Mouse (Mus musculus): Measurements from ENCODE around the gene 1600002K03Rik. TPM values are rescaled to one million over a fixed set of nuclear protein-coding genes. Genes with fewer than 3 reads are reported as not detected.
A peak's percentile ranks its signal among the peaks of the same experiment; 100 is the strongest.
"Not testable (repeated sequence)": the region's sequence is repeated elsewhere in the genome, so short reads cannot be mapped to it uniquely, and the experiment has no call there.

Gene 1600002K03Rik
- polyA plus RNA-seq, 1 experiment from 2014 or later, result 10.7 TPM

- H3K36me3 ChIP-seq (ENCODE audit: control insufficient read depth, insufficient read depth), result peaks cover 4% of the 10 kb centered on the region
- peaks cover 75% of the 10 kb centered on the region for H3K4me1 ChIP-seq (ENCODE audit: control insufficient read depth, insufficient read depth, low read length)
- peak overlapping the region; percentile 98 for H3K27ac ChIP-seq (ENCODE audit: low read length)
- H3K4me2 ChIP-seq (ENCODE audit: low read depth, low read length), result no peak overlapping the region
- no peak for ATAC-seq (replicated peaks; ENCODE audit: extremely low read depth, insufficient read depth, low FRiP score)
- no peak overlapping the region for H3K9ac ChIP-seq (ENCODE audit: low read length)
- no peaks in the 10 kb centered on the region for H3K9me3 ChIP-seq (replicated peaks; ENCODE audit: control insufficient read depth, low read length)
- no peak overlapping the region for H3K4me3 ChIP-seq (ENCODE audit: low read length)
- H3K27me3 ChIP-seq (ENCODE audit: control insufficient read depth, insufficient read depth, low read length), result no peaks in the 10 kb centered on the region
- WGBS, result 79% methylated on average over 3 of the region's 3 CpGs
Observed at GRCm38 (mm10) chr10:80162243-80162608, 10.5 kb upstream of the 1600002K03Rik start.

- Histone ChIP-seq H3K27me3 (ENCODE audit: control insufficient read depth, insufficient read depth, low read length) (no peaks in the 10 kb centered on the region), H3K27ac (ENCODE audit: low read length) (peak overlapping the region; percentile 14; the same call in 1 of the 2 replicates), H3K36me3 (ENCODE audit: control insufficient read depth, insufficient read depth) (no peaks in the 10 kb centered on the region), H3K9ac (ENCODE audit: low read length) (no peak overlapping the region), H3K4me3 (ENCODE audit: low read length) (no peak overlapping the region), H3K4me1 (ENCODE audit: control insufficient read depth, insufficient read depth, low read length) (peaks cover 71% of the 10 kb centered on the region), H3K4me2 (ENCODE audit: low read depth, low read length) (no peak overlapping the region), H3K9me3 (replicated peaks; ENCODE audit: control insufficient read depth, low read length) (no peaks in the 10 kb centered on the region)
- WGBS, result 73% methylated on average over 6 of the region's 6 CpGs
- ATAC-seq (replicated peaks; ENCODE audit: extremely low read depth, insufficient read depth, low FRiP score), result no peak
Observed at GRCm38 (mm10) chr10:80162716-80163299, 9.9 kb upstream of the 1600002K03Rik start.

GRCm38 (mm10) chr10:80163721-80164120 lies 9.0 kb upstream of the 1600002K03Rik start:
- no peak for ATAC-seq (replicated peaks; ENCODE audit: extremely low read depth, insufficient read depth, low FRiP score)
- no peak overlapping the region for H3K9ac ChIP-seq (ENCODE audit: low read length)
- no peak overlapping the region for H3K4me3 ChIP-seq (ENCODE audit: low read length)
- H3K9me3 ChIP-seq (replicated peaks; ENCODE audit: control insufficient read depth, low read length), result no peaks in the 10 kb centered on the region
- no peak overlapping the region for H3K4me2 ChIP-seq (ENCODE audit: low read depth, low read length)
- peak overlapping the region; percentile 2; the same call in 1 of the 2 replicates for H3K27ac ChIP-seq (ENCODE audit: low read length)
- H3K27me3 ChIP-seq (ENCODE audit: control insufficient read depth, insufficient read depth, low read length), result no peaks in the 10 kb centered on the region
- WGBS, result 44% methylated on average over 8 of the region's 8 CpGs
- H3K4me1 ChIP-seq (ENCODE audit: control insufficient read depth, insufficient read depth, low read length), result peaks cover 64% of the 10 kb centered on the region
- no peaks in the 10 kb centered on the region for H3K36me3 ChIP-seq (ENCODE audit: control insufficient read depth, insufficient read depth)

GRCm38 (mm10) chr10:80164161-80164997 lies 8.4 kb upstream of the 1600002K03Rik start:
- WGBS, result 8% methylated on average over 44 of the region's 44 CpGs
- ATAC-seq (replicated peaks; ENCODE audit: extremely low read depth, insufficient read depth, low FRiP score), result no peak
- Histone ChIP-seq H3K36me3 (ENCODE audit: control insufficient read depth, insufficient read depth) (no peaks in the 10 kb centered on the region), H3K4me1 (ENCODE audit: control insufficient read depth, insufficient read depth, low read length) (peaks cover 62% of the 10 kb centered on the region), H3K4me2 (ENCODE audit: low read depth, low read length) (peak overlapping the region; percentile 83), H3K9ac (ENCODE audit: low read length) (peak overlapping the region; percentile 68), H3K27ac (ENCODE audit: low read length) (peak overlapping the region; percentile 62), H3K27me3 (ENCODE audit: control insufficient read depth, insufficient read depth, low read length) (no peaks in the 10 kb centered on the region), H3K4me3 (ENCODE audit: low read length) (peak overlapping the region; percentile 46), H3K9me3 (replicated peaks; ENCODE audit: control insufficient read depth, low read length) (no peaks in the 10 kb centered on the region)

GRCm38 (mm10) chr10:80164998-80165344 lies 7.8 kb upstream of the 1600002K03Rik start:
- H3K36me3 ChIP-seq (ENCODE audit: control insufficient read depth, insufficient read depth), result peaks cover 4% of the 10 kb centered on the region
- ATAC-seq (replicated peaks; ENCODE audit: extremely low read depth, insufficient read depth, low FRiP score), result peak; percentile 37
- no peaks in the 10 kb centered on the region for H3K27me3 ChIP-seq (ENCODE audit: control insufficient read depth, insufficient read depth, low read length)
- H3K4me3 ChIP-seq (ENCODE audit: low read length), result peak overlapping the region; percentile 46
- H3K9me3 ChIP-seq (replicated peaks; ENCODE audit: control insufficient read depth, low read length), result no peaks in the 10 kb centered on the region
- H3K27ac ChIP-seq (ENCODE audit: low read length), result peak overlapping the region; percentile 90
- H3K4me1 ChIP-seq (ENCODE audit: control insufficient read depth, insufficient read depth, low read length), result peaks cover 62% of the 10 kb centered on the region
- peak overlapping the region; percentile 83 for H3K4me2 ChIP-seq (ENCODE audit: low read depth, low read length)
- H3K9ac ChIP-seq (ENCODE audit: low read length), result peak overlapping the region; percentile 68
- 0% methylated on average over 17 of the region's 17 CpGs for WGBS

GRCm38 (mm10) chr10:80165392-80166128 lies 7.2 kb upstream of the 1600002K03Rik start, which contains the start of gene Cirbp:
Gene Cirbp, plus strand, starts transcription at chr10:80165985.
- Histone ChIP-seq H3K4me2 (ENCODE audit: low read depth, low read length) (peak within 1 kb of the TSS; percentile 83), H3K4me3 (ENCODE audit: low read length) (peak within 1 kb of the TSS; percentile 46), H3K9me3 (replicated peaks; ENCODE audit: control insufficient read depth, low read length) (no peaks in the 10 kb centered on the region), H3K9ac (ENCODE audit: low read length) (peak within 1 kb of the TSS; percentile 68), H3K4me1 (ENCODE audit: control insufficient read depth, insufficient read depth, low read length) (peaks cover 57% of the 10 kb centered on the region), H3K27me3 (ENCODE audit: control insufficient read depth, insufficient read depth, low read length) (no peaks in the 10 kb centered on the region), H3K27ac (ENCODE audit: low read length) (peak within 1 kb of the TSS; percentile 90), H3K36me3 (ENCODE audit: control insufficient read depth, insufficient read depth) (peaks cover 10% of the 10 kb centered on the region)
- ATAC-seq (replicated peaks; ENCODE audit: extremely low read depth, insufficient read depth, low FRiP score), result no peak
- 18% methylated on average over 20 of the region's 20 CpGs for WGBS

- H3K9ac ChIP-seq (ENCODE audit: low read length), result peak overlapping the region; percentile 40
- not testable (repeated sequence) for ATAC-seq (replicated peaks; ENCODE audit: extremely low read depth, insufficient read depth, low FRiP score); H3K4me3 ChIP-seq (ENCODE audit: low read length); H3K27me3 ChIP-seq (ENCODE audit: control insufficient read depth, insufficient read depth, low read length); H3K9me3 ChIP-seq (replicated peaks; ENCODE audit: control insufficient read depth, low read length)
- 86% methylated on average over 4 of the region's 4 CpGs for WGBS
- H3K36me3 ChIP-seq (ENCODE audit: control insufficient read depth, insufficient read depth), result peaks cover 16% of the 10 kb centered on the region
- peak overlapping the region; percentile 90 for H3K27ac ChIP-seq (ENCODE audit: low read length)
- H3K4me1 ChIP-seq (ENCODE audit: control insufficient read depth, insufficient read depth, low read length), result peaks cover 51% of the 10 kb centered on the region
- H3K4me2 ChIP-seq (ENCODE audit: low read depth, low read length), result peak overlapping the region; percentile 83
Observed at GRCm38 (mm10) chr10:80166136-80166535, 6.6 kb upstream of the 1600002K03Rik start.

- H3K4me1 ChIP-seq (ENCODE audit: control insufficient read depth, insufficient read depth, low read length), result peaks cover 42% of the 10 kb centered on the region
- peak overlapping the region; percentile 85 for H3K4me3 ChIP-seq (ENCODE audit: low read length)
- peak overlapping the region; percentile 99 for H3K27ac ChIP-seq (ENCODE audit: low read length)
- ATAC-seq (replicated peaks; ENCODE audit: extremely low read depth, insufficient read depth, low FRiP score), result peak; percentile 90
- H3K9me3 ChIP-seq (replicated peaks; ENCODE audit: control insufficient read depth, low read length), result no peaks in the 10 kb centered on the region
- under 1% methylated on average over 55 of the region's 55 CpGs for WGBS
- peak overlapping the region; percentile 98 for H3K9ac ChIP-seq (ENCODE audit: low read length)
- no peaks in the 10 kb centered on the region for H3K27me3 ChIP-seq (ENCODE audit: control insufficient read depth, insufficient read depth, low read length)
- peaks cover 27% of the 10 kb centered on the region for H3K36me3 ChIP-seq (ENCODE audit: control insufficient read depth, insufficient read depth)
- H3K4me2 ChIP-seq (ENCODE audit: low read depth, low read length), result peak overlapping the region; percentile 79
Observed at GRCm38 (mm10) chr10:80167460-80168037, 5.2 kb upstream of the 1600002K03Rik start.

All from heart, embryonic 16.5 days (tissue).